Mouse (Mus musculus): ENCODE data around the gene Traf3ip2.

- TF ChIP-seq POLR2A (IDR thresholded peaks at IDR 0.05; ENCODE audit: extremely low read depth, insufficient read depth, low read length) (no peak), CTCF (IDR thresholded peaks at IDR 0.05; ENCODE audit: low read depth, low read length) (no peak)
Observed at GRCm38 (mm10) chr10:39647118-39647517, 34.4 kb downstream of the Traf3ip2 start.
